Comparison of ENCODE assay signal across 7 mouse cellular contexts in genomic region chr4:135946659-135947301, GRCm38 (mm10). TPM values are rescaled to one million over a fixed set of nuclear protein-coding genes. Genes with fewer than 3 reads are reported as not detected.
DNase-seq lines count a peak whose midpoint lies in the region; ATAC-seq lines count a peak whose summit lies in the region.

No protein-coding gene starts in this region.

- DNase-seq in right cerebral cortex, adult 2 months (ENCODE audit: low spot score in 2 of 2): peak; percentile 37 to 47
- no peak for DNase-seq in right cerebral cortex, postnatal 10 days (ENCODE audit: low spot score in 2 of 2)
- DNase-seq in embryonic facial prominence, embryonic 11.5 days (ENCODE audit: low spot score): no peak
- DNase-seq in layer of hippocampus, adult 9-11 months: no peak
- DNase-seq in layer of hippocampus, postnatal 10 days (ENCODE audit: low spot score in 2 of 2): no peak

- peak overlapping the region; percentile 71 for H3K9ac ChIP-seq in embryonic facial prominence, embryonic 11.5 days (replicated peaks; ENCODE audit: low read length)
- H3K9ac ChIP-seq in hindbrain, embryonic 15.5 days: peak overlapping the region; percentile 87

- peak overlapping the region; percentile 85 for H3K4me2 ChIP-seq in embryonic facial prominence, embryonic 11.5 days (ENCODE audit: low read depth, low read length)
- H3K4me2 ChIP-seq in hindbrain, embryonic 15.5 days: peak overlapping the region; percentile 84

- WGBS in embryonic facial prominence, embryonic 11.5 days: 2% methylated on average over 28 of the region's 28 CpGs
- under 1% methylated on average over 28 of the region's 28 CpGs for WGBS in hindbrain, embryonic 15.5 days

- no peaks in the 10 kb centered on the region for H3K9me3 ChIP-seq in embryonic facial prominence, embryonic 11.5 days (replicated peaks; ENCODE audit: control insufficient read depth, low read length)
- no peaks in the 10 kb centered on the region for H3K9me3 ChIP-seq in hindbrain, embryonic 15.5 days

- peak; percentile 19; the same call in 1 of the 2 replicates for ATAC-seq in embryonic facial prominence, embryonic 11.5 days (replicated peaks; ENCODE audit: insufficient number of reproducible peaks, low FRiP score, low TSS enrichment, low read depth)
- ATAC-seq in hindbrain, embryonic 15.5 days (ENCODE audit: low FRiP score, low read depth): no peak
- ATAC-seq in megakaryocyte-erythroid progenitor cell, adult 5-6 weeks (replicated peaks; ENCODE audit: low FRiP score, low TSS enrichment, poor library complexity, severe bottlenecking): peak; percentile 19

- H3K27ac ChIP-seq in embryonic facial prominence, embryonic 11.5 days (replicated peaks; ENCODE audit: low read depth, low read length): no peak overlapping the region
- peak overlapping the region; percentile 81 for H3K27ac ChIP-seq in hindbrain, embryonic 15.5 days (replicated peaks)

- peak overlapping the region; percentile 77 for H3K4me3 ChIP-seq in embryonic facial prominence, embryonic 11.5 days (ENCODE audit: low read depth, low read length)
- H3K4me3 ChIP-seq in hindbrain, embryonic 15.5 days: peak overlapping the region; percentile 88

- no peaks in the 10 kb centered on the region for H3K4me1 ChIP-seq in embryonic facial prominence, embryonic 11.5 days (ENCODE audit: control insufficient read depth, insufficient read depth, low read length)
- H3K4me1 ChIP-seq in hindbrain, embryonic 15.5 days (replicated peaks): peaks cover 24% of the 10 kb centered on the region

- H3K36me3 ChIP-seq in embryonic facial prominence, embryonic 11.5 days (replicated peaks; ENCODE audit: control insufficient read depth, insufficient read depth, low read depth, low read length): no peaks in the 10 kb centered on the region; the same call in 1 of the 2 replicates
- peaks cover 10% of the 10 kb centered on the region for H3K36me3 ChIP-seq in hindbrain, embryonic 15.5 days

- no peaks in the 10 kb centered on the region for H3K27me3 ChIP-seq in embryonic facial prominence, embryonic 11.5 days (ENCODE audit: control insufficient read depth, insufficient read depth, low read length)
- no peaks in the 10 kb centered on the region for H3K27me3 ChIP-seq in hindbrain, embryonic 15.5 days

RNA-seq across cellular contexts. Expression of gene Hmgcl, which starts 0.5 kb away (rescaled TPM):
- 67.0 and 76.0 TPM in 2 replicates for polyA plus RNA-seq in embryonic facial prominence, embryonic 11.5 days (2014; fragmentation: Nextera tagmentation; extraction: Ambion mirVana)
- 58.9 and 61.5 TPM in 2 replicates for polyA plus RNA-seq in hindbrain, embryonic 15.5 days (2015; fragmentation: Nextera tagmentation; extraction: Ambion mirVana)
- total RNA-seq in megakaryocyte-erythroid progenitor cell, adult 5-6 weeks (2014; fragmentation: Nextera tagmentation): 69.7 and 72.9 TPM in 2 replicates
- total RNA-seq in megakaryocyte-erythroid progenitor cell, adult 5-6 weeks (2017): 42.6 and 65.4 TPM in 2 replicates
- 10 to 100 TPM; 33.6 to 36.3 TPM for total RNA-seq in layer of hippocampus, postnatal 10 days (2021)

RNA-seq across cellular contexts. Expression of gene Gale, which starts 16.7 kb away (rescaled TPM):
- 23.1 and 25.8 TPM in 2 replicates for polyA plus RNA-seq in embryonic facial prominence, embryonic 11.5 days (2014; fragmentation: Nextera tagmentation; extraction: Ambion mirVana)
- polyA plus RNA-seq in hindbrain, embryonic 15.5 days (2015; fragmentation: Nextera tagmentation; extraction: Ambion mirVana): 43.8 and 48.1 TPM in 2 replicates
- total RNA-seq in megakaryocyte-erythroid progenitor cell, adult 5-6 weeks (2014; fragmentation: Nextera tagmentation): 13.8 and 22.1 TPM in 2 replicates
- total RNA-seq in megakaryocyte-erythroid progenitor cell, adult 5-6 weeks (2017): 6.5 and 8.1 TPM in 2 replicates
- total RNA-seq in layer of hippocampus, postnatal 10 days (2021): 10 to 100 TPM; 34.6 to 36.2 TPM

RNA-seq across cellular contexts. Expression of gene Lypla2, which starts 25.6 kb away (rescaled TPM):
- polyA plus RNA-seq in embryonic facial prominence, embryonic 11.5 days (2014; fragmentation: Nextera tagmentation; extraction: Ambion mirVana): 99.6 and 114 TPM in 2 replicates
- polyA plus RNA-seq in hindbrain, embryonic 15.5 days (2015; fragmentation: Nextera tagmentation; extraction: Ambion mirVana): 200 and 214 TPM in 2 replicates
- total RNA-seq in megakaryocyte-erythroid progenitor cell, adult 5-6 weeks (2014; fragmentation: Nextera tagmentation): 45.2 and 63.2 TPM in 2 replicates
- total RNA-seq in megakaryocyte-erythroid progenitor cell, adult 5-6 weeks (2017): 13.7 and 17.5 TPM in 2 replicates
- total RNA-seq in layer of hippocampus, postnatal 10 days (2021): 100 to 1,000 TPM; 113 to 119 TPM

RNA-seq across cellular contexts. Expression of gene Fuca1, which starts 26.2 kb away (rescaled TPM):
- polyA plus RNA-seq in embryonic facial prominence, embryonic 11.5 days (2014; fragmentation: Nextera tagmentation; extraction: Ambion mirVana): 39.2 and 45.5 TPM in 2 replicates
- 63.5 and 72.8 TPM in 2 replicates for polyA plus RNA-seq in hindbrain, embryonic 15.5 days (2015; fragmentation: Nextera tagmentation; extraction: Ambion mirVana)
- total RNA-seq in megakaryocyte-erythroid progenitor cell, adult 5-6 weeks (2014; fragmentation: Nextera tagmentation): 45.6 and 64.2 TPM in 2 replicates
- 136 and 139 TPM in 2 replicates for total RNA-seq in megakaryocyte-erythroid progenitor cell, adult 5-6 weeks (2017)
- total RNA-seq in layer of hippocampus, postnatal 10 days (2021): 10 to 100 TPM; 50.9 to 56.1 TPM

RNA-seq across cellular contexts. Expression of gene Pithd1, which starts 40.3 kb away (rescaled TPM):
- polyA plus RNA-seq in embryonic facial prominence, embryonic 11.5 days (2014; fragmentation: Nextera tagmentation; extraction: Ambion mirVana): 65.3 and 67.9 TPM in 2 replicates
- polyA plus RNA-seq in hindbrain, embryonic 15.5 days (2015; fragmentation: Nextera tagmentation; extraction: Ambion mirVana): 63.6 and 66.4 TPM in 2 replicates
- total RNA-seq in megakaryocyte-erythroid progenitor cell, adult 5-6 weeks (2014; fragmentation: Nextera tagmentation): 42.5 and 52.7 TPM in 2 replicates
- 31.3 and 34.5 TPM in 2 replicates for total RNA-seq in megakaryocyte-erythroid progenitor cell, adult 5-6 weeks (2017)
- total RNA-seq in layer of hippocampus, postnatal 10 days (2021): 10 to 100 TPM; 76.2 to 81.0 TPM

Comparison
In these comparisons a context has a peak if more than half of its experiments do, and no peak if none do; other contexts are left out.
1. DNase-seq: peak in right cerebral cortex, adult 2 months (2 of 2); none in right cerebral cortex, postnatal 10 days (0 of 2), embryonic facial prominence, embryonic 11.5 days (single experiment), layer of hippocampus, adult 9-11 months (single experiment) and layer of hippocampus, postnatal 10 days (0 of 2).